Mouse (Mus musculus): ENCODE results near the gene Spaca9.

The Spaca9 gene

DNA sequence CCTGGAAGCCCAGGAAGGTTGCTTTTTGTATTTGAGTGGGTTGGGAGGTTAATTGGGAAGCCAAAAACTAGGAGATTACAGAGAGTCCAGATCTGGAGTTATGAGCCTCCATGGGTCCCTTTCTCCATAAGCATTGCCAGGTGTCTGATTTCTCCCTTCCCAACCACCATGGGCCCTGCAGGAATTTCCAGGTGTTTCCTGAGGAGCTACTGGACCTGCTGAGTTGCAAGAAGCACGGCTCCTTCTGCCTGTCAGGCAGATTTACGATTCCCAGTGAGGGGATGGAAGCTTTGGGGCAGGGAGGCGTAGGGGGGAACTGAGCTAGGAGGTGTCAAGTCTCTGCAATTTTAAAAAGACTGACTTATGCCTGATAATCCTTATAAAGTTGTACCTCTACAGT lies 33.7 kb downstream of the Spaca9 start:
- DNase-seq (ENCODE audit: low spot score), result no peak

DNA sequence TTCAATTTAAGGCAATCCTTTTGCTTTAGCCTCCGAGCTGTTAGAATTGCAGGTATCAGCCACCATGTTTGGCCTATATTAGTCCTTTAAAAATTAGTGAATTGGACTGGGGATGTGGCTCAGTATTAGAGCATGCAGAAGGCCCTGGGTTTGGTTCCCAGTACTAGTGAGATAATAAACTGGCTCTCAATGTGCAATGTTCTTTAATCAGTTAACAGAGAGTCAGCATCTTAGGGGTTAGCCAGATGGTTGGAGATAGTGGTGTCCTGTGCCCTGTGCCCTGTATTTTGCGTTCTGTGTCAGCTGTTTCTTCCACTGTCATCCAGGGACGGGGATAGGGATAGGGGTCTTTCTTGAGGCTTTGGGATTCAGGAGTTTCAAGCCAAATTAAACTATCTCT lies 36.6 kb downstream of the Spaca9 start:
- no peak for DNase-seq (ENCODE audit: low spot score)

DNA sequence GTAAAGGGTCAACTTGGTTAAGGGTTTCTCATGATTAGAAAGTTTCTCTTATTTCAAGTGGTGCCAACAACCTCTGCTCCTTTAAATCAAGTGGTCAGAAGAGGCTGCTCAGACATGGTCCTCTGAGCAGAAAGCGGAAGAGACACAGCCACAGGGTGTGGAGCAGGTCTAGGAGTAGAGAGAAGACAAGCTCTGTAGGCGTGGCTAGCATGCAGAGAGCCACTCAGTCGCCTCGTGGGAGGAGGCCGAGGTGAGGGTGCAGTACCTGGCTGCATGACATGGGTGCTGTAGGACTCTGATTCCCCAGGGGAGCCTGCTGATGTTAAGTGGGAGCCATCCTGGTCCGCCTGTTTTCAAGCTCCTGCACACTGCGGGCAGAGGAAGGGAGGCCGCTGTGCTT lies 43.3 kb downstream of the Spaca9 start:
- DNase-seq (ENCODE audit: low spot score), result no peak

GRCm38 (mm10) chr2:28654295-28654694 lies 45.2 kb downstream of the Spaca9 start:
- peak; percentile 34 for DNase-seq (ENCODE audit: low spot score)

DNA sequence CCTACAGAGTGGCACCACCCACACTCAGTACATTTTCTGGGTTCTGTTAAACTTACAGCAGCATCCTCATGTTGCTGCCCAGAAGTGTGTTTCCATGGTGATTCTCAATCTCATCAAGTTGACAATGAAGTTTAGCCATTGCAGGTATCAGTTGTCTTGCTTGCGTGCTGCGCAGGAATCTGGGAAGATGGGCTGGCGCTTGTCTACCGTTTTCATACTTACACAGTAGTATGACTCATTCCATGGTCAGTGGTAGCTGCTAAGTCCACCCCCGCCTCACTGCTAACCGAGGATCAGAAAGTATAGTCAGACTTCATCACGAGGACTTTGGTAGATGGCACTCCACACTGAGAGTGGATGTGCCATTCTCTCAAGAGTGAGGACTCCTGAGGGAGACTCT lies 46.2 kb downstream of the Spaca9 start:
- no peak for DNase-seq (ENCODE audit: low spot score)

- DNase-seq (ENCODE audit: low spot score), result no peak
Observed at GRCm38 (mm10) chr2:28650526-28650925, 49.0 kb downstream of the Spaca9 start.

DNA sequence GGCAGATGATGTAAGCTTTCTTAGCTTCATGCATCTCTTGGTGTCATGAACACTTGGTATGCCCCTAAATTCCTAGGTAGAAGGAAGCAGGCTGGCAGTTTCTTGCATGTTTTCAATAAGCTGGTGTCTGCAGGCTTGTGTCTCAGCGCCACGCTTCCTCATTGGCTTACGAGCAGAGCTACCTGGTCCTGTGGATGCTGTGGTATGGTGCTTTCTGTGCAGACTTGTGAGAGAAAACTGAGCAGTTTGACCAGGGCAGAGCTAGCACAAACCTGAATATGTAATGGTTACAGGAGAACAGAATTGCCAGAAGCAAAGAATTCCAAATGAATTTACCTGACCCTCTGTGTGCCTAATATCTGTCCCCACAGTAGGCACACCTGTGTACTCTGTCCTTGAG lies 56.4 kb downstream of the Spaca9 start:
- DNase-seq (ENCODE audit: low spot score), result no peak
